Mouse (Mus musculus) E14TG2a.4 (cell line): Measurements from ENCODE around the gene Fam83e.

Source experiments
- H3K27me3 ChIP-seq: 2 replicates; pipeline ENCODE4 v1.6.1; 2014; ENCODE audit warnings: low read length, control low read depth; ENCODE audit not compliant: insufficient read depth
- H3K36me3 ChIP-seq: 2 replicates; pipeline ENCODE4 v1.6.1; 2014; ENCODE audit warnings: low read length, control low read depth; ENCODE audit not compliant: insufficient read depth
- H3K4me1 ChIP-seq: replicated peaks from 2 replicates; pipeline ENCODE4 v1.6.1; 2014; ENCODE audit warnings: low read depth, low read length, control low read depth
- H3K4me3 ChIP-seq: replicated peaks from 2 replicates; pipeline ENCODE4 v1.5.1; 2014; ENCODE audit warnings: mild to moderate bottlenecking, low read length
- H3K9me3 ChIP-seq: 2 replicates; pipeline ENCODE4 v1.6.1; 2014; ENCODE audit warnings: low read length, control low read depth
- CTCF ChIP-seq: conservative IDR thresholded peaks from 2 replicates; pipeline ENCODE4 v1.5.1; 2014; ENCODE audit warnings: low read length
- NANOG ChIP-seq: IDR thresholded peaks from 2 replicates; pipeline ENCODE4 v1.6.1; 2014; ENCODE audit warnings: borderline replicate concordance, low read length, mixed read lengths
- POU5F1 ChIP-seq: IDR thresholded peaks from 2 replicates; pipeline ENCODE4 v1.6.1; 2014; ENCODE audit warnings: low read length, borderline replicate concordance

Fam83e gene

GRCm38 (mm10) chr7:45704046-45704559 lies 16.9 kb upstream of the Fam83e start:
- Histone ChIP-seq H3K27me3 (peaks cover 19% of the 10 kb centered on the region), H3K9me3 (no peaks in the 10 kb centered on the region), H3K36me3 (peaks cover 10% of the 10 kb centered on the region), H3K4me3 (peak overlapping the region; percentile 96), H3K4me1 (peaks cover 83% of the 10 kb centered on the region)
- no peak for TF ChIP-seq CTCF
- no peak for TF ChIP-seq NANOG
- TF ChIP-seq POU5F1, result no peak

- TF ChIP-seq POU5F1 (no peak), NANOG (no peak), CTCF (no peak)
- Histone ChIP-seq H3K9me3 (no peaks in the 10 kb centered on the region), H3K4me3 (peak within 1 kb of the TSS; percentile 96), H3K36me3 (peaks cover 18% of the 10 kb centered on the region), H3K27me3 (peaks cover 11% of the 10 kb centered on the region), H3K4me1 (peaks cover 84% of the 10 kb centered on the region)
Observed at GRCm38 (mm10) chr7:45704730-45705442, 16.1 kb upstream of the Fam83e start, which contains the start of gene Dbp. Dbp (plus strand) TSS chr7:45705088.

GRCm38 (mm10) chr7:45705443-45705864 lies 15.6 kb upstream of the Fam83e start:
- TF ChIP-seq NANOG (no peak), POU5F1 (no peak), CTCF (no peak)
- Histone ChIP-seq H3K36me3 (peaks cover 23% of the 10 kb centered on the region), H3K9me3 (no peaks in the 10 kb centered on the region), H3K4me1 (peaks cover 84% of the 10 kb centered on the region), H3K27me3 (peaks cover 6% of the 10 kb centered on the region), H3K4me3 (peak overlapping the region; percentile 96)

- 0 out of 2 replicates have a peak, but pooled peaks cover 4% of the 10 kb centered on the region for H3K27me3 ChIP-seq
- H3K4me1 ChIP-seq, result peaks cover 85% of the 10 kb centered on the region
- H3K9me3 ChIP-seq, result no peaks in the 10 kb centered on the region
- H3K36me3 ChIP-seq, result peaks cover 28% of the 10 kb centered on the region
- H3K4me3 ChIP-seq, result peak overlapping the region; percentile 96
- no peak for TF ChIP-seq NANOG
- no peak for TF ChIP-seq POU5F1
- no peak for TF ChIP-seq CTCF
Observed at GRCm38 (mm10) chr7:45705873-45706281, 15.1 kb upstream of the Fam83e start.

- TF ChIP-seq CTCF (no peak), NANOG (no peak), POU5F1 (no peak)
Observed at GRCm38 (mm10) chr7:45706721-45707241, 14.2 kb upstream of the Fam83e start.

GRCm38 (mm10) chr7:45707375-45707967 lies 13.5 kb upstream of the Fam83e start:
- Histone ChIP-seq H3K36me3 (peaks cover 43% of the 10 kb centered on the region), H3K27me3 (0 out of 2 replicates have a peak, but pooled peaks cover 4% of the 10 kb centered on the region), H3K4me1 (peaks cover 88% of the 10 kb centered on the region), H3K4me3 (peak overlapping the region; percentile 96), H3K9me3 (no peaks in the 10 kb centered on the region)
- TF ChIP-seq CTCF (no peak), NANOG (no peak)

More at GRCm38 (mm10) chr7:45706721-45707241, 14.2 kb upstream of the Fam83e start:
- Histone ChIP-seq H3K9me3 (no peaks in the 10 kb centered on the region), H3K4me1 (peaks cover 85% of the 10 kb centered on the region), H3K4me3 (peak overlapping the region; percentile 96), H3K27me3 (0 out of 2 replicates have a peak, but pooled peaks cover 4% of the 10 kb centered on the region), H3K36me3 (peaks cover 37% of the 10 kb centered on the region)

- H3K4me1 ChIP-seq, result peaks cover 88% of the 10 kb centered on the region
- peaks cover 52% of the 10 kb centered on the region for H3K36me3 ChIP-seq
- no peaks in the 10 kb centered on the region for H3K9me3 ChIP-seq
- H3K27me3 ChIP-seq, result no peaks in the 10 kb centered on the region
- H3K4me3 ChIP-seq, result peak overlapping the region; percentile 96
- TF ChIP-seq POU5F1 (no peak), CTCF (no peak), NANOG (no peak)
Observed at GRCm38 (mm10) chr7:45708221-45708761, 12.7 kb upstream of the Fam83e start.

- TF ChIP-seq CTCF (no peak), POU5F1 (no peak), NANOG (no peak)
- Histone ChIP-seq H3K27me3 (no peaks in the 10 kb centered on the region), H3K9me3 (no peaks in the 10 kb centered on the region), H3K4me3 (peak overlapping the region; percentile 96; the same call in 1 of the 2 replicates), H3K36me3 (peaks cover 59% of the 10 kb centered on the region), H3K4me1 (peaks cover 89% of the 10 kb centered on the region)
Observed at GRCm38 (mm10) chr7:45709036-45709435, 12.0 kb upstream of the Fam83e start.
